Mouse (Mus musculus): ENCODE measurements around the gene 1700020A23Rik. TPM values are rescaled to one million over a fixed set of nuclear protein-coding genes. Genes with fewer than 3 reads are reported as not detected.

1700020A23Rik gene
- polyA plus RNA-seq, 1 experiment from 2014 or later = 0.46 TPM

Other genes with a start within 250 kb of the 1700020A23Rik start
- gene Snrpb, start 225.9 kb upstream of the 1700020A23Rik start, polyA plus RNA-seq (2015; fragmentation: Nextera tagmentation; extraction: Ambion mirVana) = 424 and 459 TPM in 2 replicates
- gene Tmc2, start 210.1 kb upstream of the 1700020A23Rik start, polyA plus RNA-seq (2015; fragmentation: Nextera tagmentation; extraction: Ambion mirVana) = not detected in 2 replicates
- gene Nop56, start 130.8 kb upstream of the 1700020A23Rik start, polyA plus RNA-seq (2015; fragmentation: Nextera tagmentation; extraction: Ambion mirVana) = 246 and 261 TPM in 2 replicates
- gene Idh3b, start 120.7 kb upstream of the 1700020A23Rik start, polyA plus RNA-seq (2015; fragmentation: Nextera tagmentation; extraction: Ambion mirVana) = 154 and 165 TPM in 2 replicates
- 2.1 and 2.7 TPM in 2 replicates for gene Ebf4, start 110.1 kb upstream of the 1700020A23Rik start, polyA plus RNA-seq (2015; fragmentation: Nextera tagmentation; extraction: Ambion mirVana)
- gene Cpxm1, start 7.7 kb upstream of the 1700020A23Rik start, polyA plus RNA-seq (2015; fragmentation: Nextera tagmentation; extraction: Ambion mirVana) = 13.6 and 16.4 TPM in 2 replicates
- gene Gm28372, start within 50 bp of the 1700020A23Rik start, polyA plus RNA-seq (2015; fragmentation: Nextera tagmentation; extraction: Ambion mirVana) = 0.17 TPM in 2 replicates
- gene Tmem239, start 1.2 kb downstream of the 1700020A23Rik start, polyA plus RNA-seq (2015; fragmentation: Nextera tagmentation; extraction: Ambion mirVana) = not detected in 2 replicates
- 112 and 124 TPM in 2 replicates for gene Vps16, start 19.1 kb downstream of the 1700020A23Rik start, polyA plus RNA-seq (2015; fragmentation: Nextera tagmentation; extraction: Ambion mirVana)
- 10.8 and 11.9 TPM in 2 replicates for gene Pced1a, start 19.4 kb downstream of the 1700020A23Rik start, polyA plus RNA-seq (2015; fragmentation: Nextera tagmentation; extraction: Ambion mirVana)
- 112 and 126 TPM in 2 replicates for gene Ptpra, start 45.0 kb downstream of the 1700020A23Rik start, polyA plus RNA-seq (2015; fragmentation: Nextera tagmentation; extraction: Ambion mirVana)
- 81.9 and 94.9 TPM in 2 replicates for gene Mrps26, start 158.5 kb downstream of the 1700020A23Rik start, polyA plus RNA-seq (2015; fragmentation: Nextera tagmentation; extraction: Ambion mirVana)
- not detected in 2 replicates for gene Oxt, start 170.9 kb downstream of the 1700020A23Rik start, polyA plus RNA-seq (2015; fragmentation: Nextera tagmentation; extraction: Ambion mirVana)
- 0.88 TPM in 1 of 2 replicates, not detected in the other for gene Avp, start 177.3 kb downstream of the 1700020A23Rik start, polyA plus RNA-seq (2015; fragmentation: Nextera tagmentation; extraction: Ambion mirVana)
- 13.8 and 13.9 TPM in 2 replicates for gene Fastkd5, start 224.8 kb downstream of the 1700020A23Rik start, polyA plus RNA-seq (2015; fragmentation: Nextera tagmentation; extraction: Ambion mirVana)
- 12.8 and 13.4 TPM in 2 replicates for gene Ubox5, start 224.8 kb downstream of the 1700020A23Rik start, polyA plus RNA-seq (2015; fragmentation: Nextera tagmentation; extraction: Ambion mirVana)
- gene Lzts3, start 237.5 kb downstream of the 1700020A23Rik start, polyA plus RNA-seq (2015; fragmentation: Nextera tagmentation; extraction: Ambion mirVana) = 8.0 and 9.2 TPM in 2 replicates